Mouse (Mus musculus) adrenal gland, postnatal 25 days (tissue): Measurements from ENCODE around the gene Fcf1. TPM values are rescaled to one million over a fixed set of nuclear protein-coding genes. Genes with fewer than 3 reads are reported as not detected.

Experiments
- DNase-seq: peaks from one replicate; pipeline ENCODE4 v3.0.0; 2021; ENCODE audit warnings: mixed read lengths
- long read RNA-seq: library from polyadenylated mRNA; stranded (forward); transcript quantifications from one replicate; pipeline ENCODE4 v2.0.0, GENCODE M21; 2021
- total RNA-seq: library from RNA; stranded (reverse); gene quantifications from 2 replicates; pipeline ENCODE4 v1.2.3, GENCODE M21; 2021

The Fcf1 gene
- total RNA-seq = 94.7 and 95.8 TPM in 2 replicates
- long read RNA-seq, transcript Fcf1-201 (8 exons, 749 nt) = major isoform, 29 of 58 reads
- long read RNA-seq, partial matches to known transcripts = 29 of 58 reads
- long read RNA-seq, other reads (novel, unspliced or antisense) = 0 of 58 reads

- peak; percentile 86 for DNase-seq
Observed at GRCm38 (mm10) chr12:84970428-84971096, at the start of gene Fcf1, which contains the start of gene Arel1. TSS of gene Fcf1 (plus strand) at chr12:84970897. TSS of gene Arel1 (minus strand) at chr12:84970900.

- no peak for DNase-seq
Observed at GRCm38 (mm10) chr12:84921881-84922419, 48.7 kb upstream of the Fcf1 start.

DNA sequence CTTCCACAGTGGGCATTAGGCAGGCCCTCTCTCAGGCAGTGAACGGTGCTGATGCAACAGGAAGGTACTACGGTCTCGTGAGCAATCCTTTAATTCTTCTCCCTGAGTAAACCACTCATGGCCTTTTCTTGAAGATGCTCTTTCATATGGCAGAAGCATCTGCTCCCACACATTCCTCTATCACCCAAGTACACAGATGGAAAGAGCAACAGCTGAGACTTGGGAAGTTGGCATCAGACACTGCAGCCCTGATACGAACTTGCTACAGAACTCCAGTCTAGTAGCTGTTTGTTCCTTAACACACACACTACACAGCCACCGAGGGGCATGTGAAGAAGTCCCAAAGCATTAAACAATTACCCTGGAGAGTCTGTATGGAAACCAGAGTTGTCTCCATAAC, 46.4 kb upstream of the Fcf1 start:
- DNase-seq = no peak

DNA sequence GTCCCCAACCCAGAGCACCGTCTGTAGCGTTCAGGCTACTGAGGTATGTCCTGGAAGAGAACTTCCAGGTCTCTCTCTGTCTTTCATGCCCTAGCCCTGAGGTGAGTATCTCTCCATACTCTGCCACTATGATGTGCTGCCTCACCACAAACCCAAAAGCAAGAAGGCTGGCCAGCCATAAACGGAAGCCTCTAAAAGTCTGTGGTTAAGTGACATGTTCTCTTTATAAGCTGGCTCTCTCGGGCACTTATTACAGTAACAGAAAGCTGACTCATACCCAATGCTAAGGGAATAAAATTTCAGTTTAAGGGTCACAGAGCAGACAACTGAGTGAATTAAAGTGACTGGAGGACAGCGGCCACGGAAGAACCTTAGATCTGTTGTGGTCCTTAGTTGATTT, 44.2 kb upstream of the Fcf1 start:
- DNase-seq = no peak

GRCm38 (mm10) chr12:84932210-84932609, 38.5 kb upstream of the Fcf1 start:
- no peak for DNase-seq

GRCm38 (mm10) chr12:84935343-84935742, 35.4 kb upstream of the Fcf1 start:
- no peak for DNase-seq

DNA sequence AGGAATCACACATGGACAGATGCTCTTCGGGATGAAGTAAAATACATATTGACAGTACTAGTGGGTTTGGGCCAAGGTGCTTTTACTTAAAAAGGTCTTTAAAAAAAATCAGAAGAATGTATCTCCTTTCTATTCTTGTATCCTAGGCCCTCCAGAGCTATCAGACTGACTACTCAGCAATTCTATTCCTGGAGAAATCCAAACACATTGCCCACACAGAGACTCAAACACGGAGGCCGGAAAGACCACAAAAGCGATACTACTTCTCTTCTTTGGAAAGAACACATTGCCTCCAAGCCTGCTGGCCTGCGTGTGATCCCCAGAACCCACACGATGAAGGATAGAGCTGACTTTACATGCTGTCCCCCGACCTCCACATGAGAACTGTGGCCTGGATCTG, 31.6 kb upstream of the Fcf1 start:
- DNase-seq = no peak

DNA sequence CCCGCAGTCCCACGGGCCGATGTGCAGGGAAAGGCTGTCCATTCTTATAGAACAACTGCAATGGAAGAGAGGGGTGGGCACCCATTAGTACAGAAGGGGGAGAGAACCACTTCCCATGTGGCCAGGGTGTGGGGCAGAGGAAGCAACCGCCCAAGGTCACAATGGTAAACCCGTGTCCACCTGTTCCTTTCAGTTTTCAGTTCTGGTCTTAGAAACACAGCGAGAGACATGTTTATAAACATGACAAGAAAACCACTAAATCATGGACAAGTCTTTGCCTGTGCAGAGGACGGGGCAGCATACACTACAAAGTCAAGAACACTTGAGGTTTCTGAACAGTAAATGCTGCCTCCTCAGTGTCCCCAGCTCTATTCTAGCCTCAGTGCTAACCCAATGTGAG, 30.4 kb upstream of the Fcf1 start:
- DNase-seq = no peak

GRCm38 (mm10) chr12:84941717-84942116, 29.0 kb upstream of the Fcf1 start:
- DNase-seq = no peak

DNA sequence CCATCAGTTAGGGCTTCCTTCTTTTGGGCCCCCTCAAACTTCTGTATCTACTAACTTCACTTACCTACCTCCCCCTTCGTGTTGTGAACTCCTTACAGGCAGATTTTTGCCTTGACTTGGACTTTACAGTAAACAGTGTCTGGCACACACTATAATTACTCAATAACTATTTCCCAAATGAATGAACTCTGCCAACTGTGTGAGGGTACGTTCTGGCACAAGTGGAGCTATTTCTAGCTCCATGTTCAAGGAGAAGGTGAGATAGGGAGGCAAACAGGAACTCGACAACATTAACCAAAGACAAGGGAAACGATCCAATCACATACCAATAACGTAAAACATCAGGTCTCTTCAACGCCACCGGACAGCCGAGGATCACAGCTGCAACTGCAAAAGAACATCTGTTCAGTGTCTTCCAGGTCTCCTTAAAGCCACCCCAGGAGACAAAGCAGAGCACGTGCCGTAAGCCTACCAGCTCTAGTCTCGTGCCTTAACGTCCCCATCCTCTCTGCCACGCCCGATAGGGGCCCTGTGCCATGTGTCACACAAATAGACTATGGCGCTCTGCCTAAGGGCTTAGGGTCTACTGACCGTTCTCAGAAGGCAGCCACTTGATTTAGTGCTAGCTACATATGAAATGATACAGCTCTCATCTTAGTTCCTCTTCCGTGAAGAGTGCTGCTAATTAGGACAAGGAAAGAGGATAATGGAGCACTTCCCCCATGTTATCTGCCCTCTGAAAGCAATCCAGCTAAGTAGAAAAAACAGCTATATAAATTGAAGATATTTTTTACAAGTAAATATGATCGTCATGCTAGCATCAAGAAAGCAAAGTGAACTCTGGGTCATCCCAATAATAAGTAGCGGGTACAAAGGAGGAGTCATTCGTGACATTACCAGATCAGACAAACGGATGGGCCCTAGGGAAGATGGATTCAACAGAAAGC, 27.4 kb upstream of the Fcf1 start:
- DNase-seq = no peak

DNA sequence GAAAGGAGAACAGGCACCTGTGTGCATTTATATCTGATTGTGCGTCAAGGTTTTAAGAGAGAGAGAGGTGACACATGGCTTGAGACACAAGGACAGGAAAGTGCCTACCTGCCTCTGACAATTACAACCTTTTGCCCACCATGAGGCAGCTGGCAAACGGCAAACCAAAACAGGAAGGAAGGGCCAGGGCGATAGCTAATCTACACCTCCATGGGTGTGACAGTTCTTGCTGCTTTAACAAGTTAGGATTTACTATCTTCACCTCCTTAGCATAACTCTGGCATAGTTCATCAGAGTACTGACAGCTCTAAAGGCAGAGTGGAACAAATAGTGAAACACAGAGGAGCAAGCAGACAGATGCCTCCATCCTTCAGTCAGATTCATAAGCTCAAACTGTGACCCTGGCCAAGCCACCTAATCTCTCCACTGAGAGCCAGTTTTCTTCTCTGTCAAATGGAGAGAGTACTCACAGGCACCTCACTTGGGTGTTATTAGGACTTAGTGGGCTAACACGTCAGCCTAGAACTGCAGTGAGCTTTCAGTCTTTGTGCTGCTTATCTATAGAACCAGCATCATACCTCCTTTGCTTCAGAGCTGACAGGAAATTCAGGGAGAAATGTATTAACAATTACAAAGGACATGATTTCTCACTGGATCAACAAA, 26.4 kb upstream of the Fcf1 start:
- DNase-seq = no peak

- no peak for DNase-seq
Observed at GRCm38 (mm10) chr12:84944813-84945553, 25.7 kb upstream of the Fcf1 start.

- DNase-seq = no peak
Observed at GRCm38 (mm10) chr12:84947894-84948583, 22.7 kb upstream of the Fcf1 start.

GRCm38 (mm10) chr12:84948584-84949285, 22.0 kb upstream of the Fcf1 start:
- DNase-seq = no peak

DNA sequence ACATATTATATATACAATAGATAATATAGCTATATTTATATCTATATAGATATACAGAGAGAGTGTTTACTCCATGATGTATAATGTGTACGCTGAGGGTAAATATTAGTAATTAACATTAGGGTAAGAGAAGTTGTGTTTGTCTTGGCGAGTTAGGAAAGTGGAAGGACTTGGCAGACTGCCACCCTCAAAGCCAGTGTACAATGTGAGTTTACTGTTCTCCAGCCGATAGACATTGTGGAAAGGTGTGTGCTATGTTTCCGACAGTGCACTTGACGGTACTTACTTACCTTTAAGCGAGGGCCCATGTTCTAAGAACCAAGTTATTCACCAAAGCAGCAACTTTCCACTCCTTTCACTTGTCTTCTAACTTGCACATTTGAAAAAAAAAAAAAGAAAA, 19.9 kb upstream of the Fcf1 start:
- DNase-seq = no peak

DNA sequence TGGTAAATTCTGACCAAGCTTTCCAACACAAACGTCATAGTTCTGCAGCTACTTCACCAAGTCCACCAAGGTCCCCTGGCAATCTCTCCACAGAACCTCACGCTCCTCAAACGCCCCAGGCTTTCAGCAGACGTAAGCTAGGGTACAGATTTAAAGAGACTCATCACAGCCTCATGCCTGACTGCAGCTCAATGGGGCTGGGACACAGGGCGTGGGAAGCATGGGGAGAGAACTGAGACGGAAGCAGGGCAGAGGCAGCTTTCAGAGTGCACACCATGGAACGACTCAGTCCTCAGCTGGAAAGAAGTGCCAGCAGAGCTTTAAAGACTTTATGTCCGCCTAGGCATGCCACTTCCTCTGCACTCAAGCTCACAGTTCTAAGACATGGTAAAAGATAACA, 19.2 kb upstream of the Fcf1 start:
- DNase-seq = no peak

DNA sequence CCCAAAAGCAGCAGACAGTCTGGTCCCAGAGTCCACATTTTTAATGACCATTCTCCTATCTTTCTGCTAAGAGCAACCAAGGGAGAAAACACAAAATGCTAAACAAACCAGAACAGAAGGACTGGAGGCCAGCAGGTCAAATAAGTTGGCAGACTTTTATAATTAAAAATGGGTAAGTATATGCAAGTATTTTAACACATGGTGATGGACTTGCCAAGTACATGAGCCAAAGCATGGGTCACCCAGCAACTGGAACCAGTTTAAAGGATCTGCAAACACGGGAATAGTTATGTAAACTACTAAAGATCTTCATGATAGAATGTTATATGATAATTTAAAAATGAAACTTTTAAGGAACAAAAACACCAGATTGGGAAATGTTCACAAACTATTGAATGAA, 18.3 kb upstream of the Fcf1 start:
- DNase-seq = no peak

DNA sequence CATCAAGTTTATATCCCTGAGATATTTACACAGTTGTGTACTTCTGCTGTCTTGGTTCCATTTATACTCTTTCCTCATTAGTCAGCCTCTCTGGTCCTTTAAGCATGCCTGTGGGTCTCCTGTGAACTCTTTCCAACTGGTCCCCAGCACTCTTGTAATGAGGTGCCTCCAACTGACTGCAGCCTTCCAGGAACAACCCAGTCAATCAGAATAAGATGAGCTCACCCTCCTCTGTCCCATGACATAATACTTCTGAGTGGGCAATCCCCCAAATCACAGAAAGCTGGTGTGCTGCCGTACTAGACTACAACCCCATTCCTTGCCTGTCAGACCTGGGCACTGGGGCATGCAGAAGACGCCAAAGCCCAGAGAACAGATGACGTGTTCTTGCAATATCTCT, 14.4 kb upstream of the Fcf1 start:
- no peak for DNase-seq

- DNase-seq = no peak
Observed at GRCm38 (mm10) chr12:84958794-84959356, 11.8 kb upstream of the Fcf1 start.

GRCm38 (mm10) chr12:84962606-84963005, 8.1 kb upstream of the Fcf1 start:
- DNase-seq = no peak
